In genomic region chr11:64507024-64507423, GRCm38 (mm10) we compare ENCODE assay signal across 26 mouse cellular contexts.
DNase-seq lines count a peak whose midpoint lies in the region; ATAC-seq and TF ChIP-seq lines count a peak whose summit lies in the region.
"Had no signal": no experiment of that assay in that cellular context is flagged by ENCODE, and none has a peak within 500 bp of the region (broad histone marks: within the 10 kb centered on the region; RNA-seq: fewer than 3 reads in every experiment).

No protein-coding gene starts in this region.

- TF ChIP-seq POLR2A in myocyte (IDR thresholded peaks at IDR 0.05; ENCODE audit: insufficient read length, low read depth): no peak

- 56% methylated on average over 3 of the region's 3 CpGs for WGBS in kidney, postnatal 0 days
- WGBS in lung, postnatal 0 days: 65% methylated on average over 3 of the region's 3 CpGs

- no peaks in the 10 kb centered on the region for H3K79me2 ChIP-seq in myocyte (ENCODE audit: control insufficient read depth, insufficient read depth)

- no peak overlapping the region for H3K27ac ChIP-seq in kidney, postnatal 0 days
- no peak overlapping the region for H3K27ac ChIP-seq in lung, postnatal 0 days (ENCODE audit: low read length)
- H3K27ac ChIP-seq: embryonic facial prominence, embryonic 12.5 days; forebrain, embryonic 12.5 days; forebrain, embryonic 15.5 days; heart, embryonic 10.5 days; heart, embryonic 13.5 days; hindbrain, embryonic 14.5 days; hindbrain, postnatal 0 days had no signal

- no peak for ATAC-seq in kidney, postnatal 0 days (replicated peaks; ENCODE audit: low FRiP score, low read depth)
- ATAC-seq in lung, postnatal 0 days: no peak
- ATAC-seq: forebrain, embryonic 15.5 days; hindbrain, postnatal 0 days; inflammation-experienced regulatory T-cells, adult 6 months; Patski had no signal

- peak; percentile 24 for DNase-seq in kidney, postnatal 0 days (ENCODE audit: low spot score)
- no peak for DNase-seq in kidney, adult 8-10 months
- DNase-seq in lung, postnatal 0 days (ENCODE audit: low spot score): peak; percentile 21
- DNase-seq in lung, postnatal 4 days: no peak
- no peak for DNase-seq in urinary bladder, adult 2 months (ENCODE audit: low spot score)
- DNase-seq: adrenal gland, postnatal 10 days; adrenal gland, postnatal 36 days; cerebellum, adult 18-20 months; cerebellum, adult 9-10 months; cerebellum, postnatal 14 days; gastrocnemius, postnatal 25 days; heart, adult 18-20 months; heart, postnatal 14 days; heart, postnatal 4 days had no signal

- no peak overlapping the region for H3K9ac ChIP-seq in kidney, postnatal 0 days (ENCODE audit: low read depth, low read length)
- no peak overlapping the region for H3K9ac ChIP-seq in lung, postnatal 0 days (replicated peaks; ENCODE audit: low read depth)
- H3K9ac ChIP-seq: embryonic facial prominence, embryonic 12.5 days; forebrain, embryonic 12.5 days; forebrain, embryonic 15.5 days; heart, embryonic 13.5 days; hindbrain, embryonic 14.5 days had no signal

- no peaks in the 10 kb centered on the region for H3K36me3 ChIP-seq in kidney, postnatal 0 days (ENCODE audit: insufficient read depth, low read length)
- no peaks in the 10 kb centered on the region for H3K36me3 ChIP-seq in lung, postnatal 0 days (ENCODE audit: insufficient read depth, low read length)
- H3K36me3 ChIP-seq in myocyte (ENCODE audit: control insufficient read depth, insufficient read depth): no peaks in the 10 kb centered on the region
- H3K36me3 ChIP-seq: embryonic facial prominence, embryonic 12.5 days; forebrain, embryonic 12.5 days; forebrain, embryonic 15.5 days; G1E; heart, embryonic 10.5 days; heart, embryonic 13.5 days had no signal

- H3K27me3 ChIP-seq in kidney, postnatal 0 days (ENCODE audit: insufficient read depth, low read length): no peaks in the 10 kb centered on the region
- H3K27me3 ChIP-seq in lung, postnatal 0 days (replicated peaks; ENCODE audit: insufficient read depth, low read length): no peaks in the 10 kb centered on the region
- no peaks in the 10 kb centered on the region for H3K27me3 ChIP-seq in myocyte (ENCODE audit: control insufficient read depth, insufficient read depth, insufficient read length)
- H3K27me3 ChIP-seq: embryonic facial prominence, embryonic 12.5 days; forebrain, embryonic 12.5 days; forebrain, embryonic 15.5 days; Patski had no signal

- no peaks in the 10 kb centered on the region for H3K9me3 ChIP-seq in kidney, postnatal 0 days (replicated peaks; ENCODE audit: low read length)
- H3K9me3 ChIP-seq in lung, postnatal 0 days (ENCODE audit: low read length): 0 out of 2 replicates have a peak, but pooled peaks cover 2% of the 10 kb centered on the region
- H3K9me3 ChIP-seq: forebrain, embryonic 12.5 days; G1E; heart, embryonic 10.5 days; heart, embryonic 13.5 days had no signal

- TF ChIP-seq CTCF in kidney, postnatal 0 days (IDR thresholded peaks at IDR 0.05; ENCODE audit: low read depth): no peak
- TF ChIP-seq CTCF in lung, postnatal 0 days (IDR thresholded peaks at IDR 0.05): no peak

- H3K4me1 ChIP-seq in kidney, postnatal 0 days (replicated peaks; ENCODE audit: insufficient read depth, low read length): no peaks in the 10 kb centered on the region
- no peaks in the 10 kb centered on the region for H3K4me1 ChIP-seq in lung, postnatal 0 days (ENCODE audit: insufficient read depth, low read depth, low read length)
- H3K4me1 ChIP-seq: forebrain, embryonic 12.5 days; forebrain, embryonic 15.5 days had no signal

- H3K4me3 ChIP-seq in kidney, postnatal 0 days (replicated peaks; ENCODE audit: low read depth, low read length): no peak overlapping the region
- H3K4me3 ChIP-seq in lung, postnatal 0 days (ENCODE audit: low read depth, low read length): no peak overlapping the region
- H3K4me3 ChIP-seq in myocyte: no peak overlapping the region
- H3K4me3 ChIP-seq: embryonic facial prominence, embryonic 12.5 days; erythroblast, embryonic 14.5 days; forebrain, embryonic 12.5 days; forebrain, embryonic 15.5 days; heart, embryonic 10.5 days; heart, embryonic 13.5 days had no signal

- no peak overlapping the region for H3K4me2 ChIP-seq in kidney, postnatal 0 days (ENCODE audit: low read length)
- no peak overlapping the region for H3K4me2 ChIP-seq in lung, postnatal 0 days (replicated peaks; ENCODE audit: low read depth, low read length)
- H3K4me2 ChIP-seq in myocyte (ENCODE audit: low read depth): peak overlapping the region; percentile 33
- H3K4me2 ChIP-seq: embryonic facial prominence, embryonic 12.5 days; forebrain, embryonic 12.5 days; forebrain, embryonic 15.5 days; heart, embryonic 13.5 days; hindbrain, embryonic 14.5 days had no signal

- no peak overlapping the region for H3ac ChIP-seq in myocyte (ENCODE audit: control insufficient read depth, insufficient read length)

- TF ChIP-seq EP300 in lung, postnatal 0 days (IDR thresholded peaks at IDR 0.05): no peak

TF ChIP-seq in myocyte, 11 proteins besides CTCF, POLR2A, EP300 and RAD21:
- peak; percentile 67; the same call in 1 of the 2 replicates for TF ChIP-seq CEBPB (IDR thresholded peaks at IDR 0.05; ENCODE audit: insufficient read depth, poor library complexity, severe bottlenecking)
- TF ChIP-seq TCF3 (IDR thresholded peaks at IDR 0.05; ENCODE audit: insufficient read length, low read depth): no peak

Comparison
In these comparisons a context has a peak if more than half of its experiments do, and no peak if none do; other contexts are left out.
1. DNase-seq: peak in kidney, postnatal 0 days (single experiment) and lung, postnatal 0 days (single experiment); none in kidney, adult 8-10 months (0 of 2), lung, postnatal 4 days (0 of 2) and urinary bladder, adult 2 months (single experiment).